Mouse (Mus musculus): ENCODE results near the gene Tmigd1. TPM values are rescaled to one million over a fixed set of nuclear protein-coding genes. Genes with fewer than 3 reads are reported as not detected.

Tmigd1 gene
- polyA plus RNA-seq (2021) = 4.4 TPM

DNA sequence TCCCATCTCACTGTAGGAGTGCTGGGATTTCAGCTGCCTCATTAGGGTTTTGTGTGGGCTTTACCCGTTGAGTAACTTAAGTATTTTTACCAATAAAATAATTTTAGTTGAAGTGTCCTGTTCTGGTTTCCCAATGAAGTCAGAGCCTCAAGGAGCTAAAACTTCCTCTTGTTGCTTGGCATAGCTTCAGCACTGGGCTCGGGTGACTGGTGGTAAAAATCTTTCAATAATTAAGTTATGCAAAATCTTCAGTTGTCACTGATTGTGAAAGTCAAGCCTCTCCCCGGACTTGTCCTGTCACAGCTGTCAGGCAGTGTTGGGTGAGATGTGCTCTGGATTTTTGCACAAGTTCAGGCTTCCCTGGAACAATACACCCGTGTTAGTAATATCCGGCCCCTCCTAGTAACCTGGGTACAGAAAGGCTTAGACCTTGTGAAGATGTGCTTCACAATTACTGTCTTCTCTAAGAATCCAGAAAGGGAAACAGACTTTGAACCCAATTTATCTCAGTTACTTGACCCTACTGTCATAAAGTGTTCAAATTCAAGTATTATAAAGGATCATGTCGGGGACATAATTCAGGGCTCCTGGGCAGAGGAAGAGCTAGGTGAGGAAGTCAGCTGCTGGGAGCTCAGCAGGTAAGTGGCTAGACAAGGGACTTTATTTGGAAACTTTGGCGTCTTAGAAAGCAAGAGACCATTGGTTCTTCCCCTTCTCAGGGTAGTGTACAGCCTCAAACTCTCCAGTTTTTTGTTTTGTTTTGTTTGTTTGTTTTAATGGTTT lies at the start of gene Tmigd1:
Gene Tmigd1 (plus strand): TSS at position 581 of the 783 bp plus-strand sequence.
- DNase-seq (ENCODE audit: low read depth, low spot score) = no peak
- no peak for ATAC-seq
- POLR2A ChIA-PET = interaction anchor here (0.5 to 0.6 kb wide), 2 partner anchors 129 to 298 kb away, joined by 3 read pairs; no protein-coding TSS in a partner anchor
- in situ Hi-C loops (cut with MboI; ENCODE audit: low pct_unique_long_range_greater_than_20kb) = loop anchor here (5.0 kb wide), 1 partner anchor 46 kb away; no protein-coding TSS in a partner anchor
- CTCF ChIA-PET = interaction anchor here (0.9 to 2.4 kb wide), 5 partner anchors 8 to 192 kb away, joined by 3 to 7 read pairs (median 3); no protein-coding TSS in a partner anchor
- H3K27me3 ChIP-seq = no peaks in the 10 kb centered on the region
- TF ChIP-seq CTCF (IDR thresholded peaks at IDR 0.05) = no peak

- ATAC-seq (peak; percentile 26), DNase-seq (ENCODE audit: low read depth, low spot score) (no peak)
- TF ChIP-seq CTCF (IDR thresholded peaks at IDR 0.05) = peak; percentile 8
- no peaks in the 10 kb centered on the region for H3K27me3 ChIP-seq
- in situ Hi-C loops (cut with MboI; ENCODE audit: low pct_unique_long_range_greater_than_20kb) = loop anchor here (5.0 kb wide), 1 partner anchor 38 kb away; no protein-coding TSS in a partner anchor
- ChIA-PET POLR2A (interaction anchor here (0.7 kb wide), 1 partner anchor 380 kb away, joined by 3 read pairs; no protein-coding TSS in a partner anchor), CTCF (interaction anchor here (0.7 to 2.1 kb wide), 6 partner anchors 13 to 66 kb away, joined by 3 to 7 read pairs (median 3); no protein-coding TSS in a partner anchor)
These were observed 47.3 kb upstream of the Tmigd1 start for GRCm38 (mm10) chr11:76854475-76855341.

DNA sequence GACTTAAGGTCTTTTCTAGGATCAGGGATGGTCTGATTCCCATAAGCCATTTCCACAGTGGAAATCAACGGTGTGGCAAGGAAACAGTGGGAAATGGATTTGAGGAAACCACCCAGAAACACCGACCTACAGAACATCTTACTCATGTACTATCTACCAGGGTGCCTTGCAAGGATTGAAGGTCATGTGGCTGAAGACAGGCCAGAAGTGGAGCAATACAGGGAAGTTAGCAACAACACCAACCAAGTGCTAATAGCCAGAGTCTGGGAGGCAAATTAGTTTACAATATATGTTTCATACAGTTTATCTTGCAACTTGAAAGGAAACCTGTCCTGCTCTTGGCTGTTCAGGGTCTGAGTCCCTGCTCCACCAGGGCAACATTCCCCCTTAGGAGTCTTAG lies 45.4 kb upstream of the Tmigd1 start:
- DNase-seq (ENCODE audit: low read depth, low spot score) = no peak
- CTCF ChIA-PET = interaction anchor here (0.7 to 1.6 kb wide), 3 partner anchors 9 to 79 kb away, joined by 3 read pairs; no protein-coding TSS in a partner anchor
- in situ Hi-C loops (cut with MboI; ENCODE audit: low pct_unique_long_range_greater_than_20kb) = loop anchor here (5.0 kb wide), 1 partner anchor 36 kb away; no protein-coding TSS in a partner anchor
- H3K27me3 ChIP-seq = no peaks in the 10 kb centered on the region
- no peak for TF ChIP-seq CTCF (IDR thresholded peaks at IDR 0.05)
- POLR2A ChIA-PET = interaction anchor here (0.7 kb wide), 1 partner anchor 57 kb away, joined by 4 read pairs; no protein-coding TSS in a partner anchor
- no peak for ATAC-seq

DNA sequence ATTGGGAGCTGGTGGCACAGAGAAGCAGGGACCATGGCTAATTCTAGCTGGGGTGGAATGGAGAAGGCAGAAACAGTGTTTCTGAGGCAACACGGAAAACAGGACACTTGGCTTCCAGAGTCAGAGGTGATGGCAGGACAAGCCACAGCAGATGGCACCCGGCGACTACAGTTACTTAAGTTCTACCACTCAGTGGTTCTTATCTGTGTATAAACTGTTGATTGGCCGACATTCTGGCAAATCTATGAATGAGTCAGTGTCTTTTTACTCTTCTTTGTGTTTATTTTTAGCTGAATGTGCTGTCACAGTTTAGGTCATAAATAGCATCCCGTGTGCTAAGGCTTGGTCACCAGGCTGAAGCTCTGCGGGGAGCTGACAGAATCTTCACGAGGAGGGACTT lies 44.8 kb upstream of the Tmigd1 start:
- ChIA-PET CTCF (interaction anchor here (0.7 to 1.6 kb wide), 3 partner anchors 9 to 79 kb away, joined by 3 read pairs; no protein-coding TSS in a partner anchor), POLR2A (no interaction called here)
- no peak for TF ChIP-seq CTCF (IDR thresholded peaks at IDR 0.05)
- in situ Hi-C loops (cut with MboI; ENCODE audit: low pct_unique_long_range_greater_than_20kb) = loop anchor here (5.0 kb wide), 1 partner anchor 35 kb away; no protein-coding TSS in a partner anchor
- no peaks in the 10 kb centered on the region for H3K27me3 ChIP-seq
- DNase-seq (ENCODE audit: low read depth, low spot score) = no peak
- ATAC-seq = no peak

GRCm38 (mm10) chr11:76858781-76859180 lies 43.2 kb upstream of the Tmigd1 start:
- in situ Hi-C loops (cut with MboI; ENCODE audit: low pct_unique_long_range_greater_than_20kb) = loop anchor here (5.0 kb wide), 1 partner anchor 34 kb away; no protein-coding TSS in a partner anchor

GRCm38 (mm10) chr11:76859261-76859660 lies 42.7 kb upstream of the Tmigd1 start:
- ChIA-PET CTCF (no interaction called here), POLR2A (no interaction called here)
- in situ Hi-C loops (cut with MboI; ENCODE audit: low pct_unique_long_range_greater_than_20kb) = loop anchor here (5.0 kb wide), 1 partner anchor 33 kb away; no protein-coding TSS in a partner anchor
- no peak for DNase-seq (ENCODE audit: low read depth, low spot score)
- TF ChIP-seq CTCF (IDR thresholded peaks at IDR 0.05) = no peak
- no peak for ATAC-seq
- H3K27me3 ChIP-seq = no peaks in the 10 kb centered on the region

More at GRCm38 (mm10) chr11:76858781-76859180, 43.2 kb upstream of the Tmigd1 start:
- no peak for TF ChIP-seq CTCF (IDR thresholded peaks at IDR 0.05)
- POLR2A ChIA-PET = no interaction called here
- no peak for DNase-seq (ENCODE audit: low read depth, low spot score)
- no peak for ATAC-seq
- no peaks in the 10 kb centered on the region for H3K27me3 ChIP-seq
- CTCF ChIA-PET = no interaction called here

DNA sequence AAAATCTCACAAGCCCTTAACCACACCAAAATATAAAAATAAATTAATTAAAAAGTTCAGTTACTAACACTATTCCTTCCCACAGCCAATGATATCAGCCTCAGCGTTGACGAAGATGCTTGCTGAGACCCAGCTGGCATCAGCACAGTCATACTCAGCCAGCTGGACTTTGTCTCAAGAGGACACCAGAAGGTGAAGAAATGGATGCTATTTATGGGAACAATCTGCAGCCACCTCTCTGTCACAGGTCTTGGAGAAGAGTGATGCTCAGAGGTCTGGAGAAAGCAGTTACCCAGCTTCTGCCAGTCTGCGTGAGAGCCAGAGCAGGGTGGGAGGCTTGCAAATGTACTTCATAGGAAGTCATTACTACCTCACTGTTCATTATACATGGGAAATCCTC lies 40.8 kb upstream of the Tmigd1 start:
- in situ Hi-C loops (cut with MboI; ENCODE audit: low pct_unique_long_range_greater_than_20kb) = no loop called here
- ATAC-seq = no peak
- DNase-seq (ENCODE audit: low read depth, low spot score) = no peak
- no peak for TF ChIP-seq CTCF (IDR thresholded peaks at IDR 0.05)
- H3K27me3 ChIP-seq = no peaks in the 10 kb centered on the region
- CTCF ChIA-PET = interaction anchor here (0.9 to 2.0 kb wide), 3 partner anchors 8 to 97 kb away, joined by 4 to 5 read pairs (median 5); no protein-coding TSS in a partner anchor
- POLR2A ChIA-PET = interaction anchor here (0.8 kb wide), 1 partner anchor 44 kb away, joined by 5 read pairs; no protein-coding TSS in a partner anchor

DNA sequence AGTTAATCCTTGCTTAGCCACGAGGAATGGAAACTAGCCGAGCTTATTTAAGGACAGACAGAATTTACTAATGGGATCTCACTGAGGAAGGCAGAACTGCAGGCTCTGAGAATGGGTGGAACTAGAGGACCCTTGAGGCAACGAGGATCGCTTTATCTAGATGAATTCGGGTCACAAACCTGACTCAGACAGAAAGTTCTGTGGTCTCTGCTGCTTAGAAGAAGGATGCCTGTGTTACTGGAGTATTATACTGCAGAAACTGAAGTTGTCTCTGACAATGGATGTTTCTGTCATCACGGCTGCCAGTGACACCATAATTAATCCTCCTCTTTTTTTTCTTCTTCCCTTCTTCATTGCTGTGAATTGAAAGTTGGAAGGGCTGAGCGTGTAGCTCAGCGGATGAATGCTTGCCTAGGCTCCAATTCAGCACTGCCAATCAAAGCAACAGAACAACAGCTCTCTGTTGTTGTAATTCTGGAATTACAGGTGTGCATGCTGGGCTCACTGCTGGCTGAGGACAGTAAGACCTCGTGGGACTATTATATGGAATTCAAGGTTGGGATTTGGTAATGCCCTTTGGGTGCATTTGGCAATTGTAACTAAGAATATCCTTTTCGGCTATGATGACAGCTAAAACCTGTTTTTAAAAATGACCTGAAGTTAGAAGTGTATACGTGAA lies 29.3 kb upstream of the Tmigd1 start:
- ATAC-seq (no peak), DNase-seq (ENCODE audit: low read depth, low spot score) (no peak)
- in situ Hi-C loops (cut with MboI; ENCODE audit: low pct_unique_long_range_greater_than_20kb) = no loop called here
- CTCF ChIA-PET = interaction anchor here (0.6 to 1.6 kb wide), 3 partner anchors 11 to 61 kb away, joined by 3 to 5 read pairs (median 3); no protein-coding TSS in a partner anchor
- H3K27me3 ChIP-seq = no peaks in the 10 kb centered on the region
- TF ChIP-seq CTCF (IDR thresholded peaks at IDR 0.05) = no peak
- POLR2A ChIA-PET = interaction anchor here (1.0 kb wide), 1 partner anchor 22 kb away, joined by 3 read pairs; no protein-coding TSS in a partner anchor

DNA sequence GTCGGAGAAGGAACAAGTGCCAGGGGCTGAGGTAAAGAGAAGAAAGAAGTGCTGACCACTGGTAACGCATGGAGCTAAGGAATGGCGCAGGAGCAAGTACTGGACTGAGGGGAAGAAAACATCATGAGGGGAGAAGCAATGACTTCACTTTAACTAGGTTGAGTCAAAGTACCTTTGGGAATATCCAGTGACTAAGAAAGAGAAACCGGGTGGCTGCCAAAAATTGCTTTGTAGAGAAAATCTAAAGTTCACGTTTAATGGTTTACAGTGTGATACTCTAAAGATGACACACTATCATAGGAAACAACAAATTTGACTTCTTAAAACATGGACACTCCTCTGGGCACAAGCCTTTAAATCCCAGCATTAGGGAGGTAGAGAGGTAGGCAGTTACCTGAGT lies 28.1 kb upstream of the Tmigd1 start:
- ChIA-PET POLR2A (no interaction called here), CTCF (no interaction called here)
- TF ChIP-seq CTCF (IDR thresholded peaks at IDR 0.05) = no peak
- H3K27me3 ChIP-seq = no peaks in the 10 kb centered on the region
- DNase-seq (ENCODE audit: low read depth, low spot score) = no peak
- no peak for ATAC-seq
- in situ Hi-C loops (cut with MboI; ENCODE audit: low pct_unique_long_range_greater_than_20kb) = no loop called here
